Mouse (Mus musculus) embryonic fibroblast, embryonic 13.5 days (primary cell): ENCODE data around the gene Myh3.

Experiments
- CTCF ChIP-seq: IDR thresholded peaks from 2 replicates; pipeline ENCODE4 v1.5.1; 2011; ENCODE audit warnings: mild to moderate bottlenecking, control low read depth, low read length, moderate library complexity, borderline replicate concordance; ENCODE audit not compliant: insufficient read depth
- POLR2A ChIP-seq: IDR thresholded peaks from 2 replicates; pipeline ENCODE4 v1.6.1; 2011; ENCODE audit warnings: low read depth, mild to moderate bottlenecking, control low read depth, low read length, moderate library complexity

DNA sequence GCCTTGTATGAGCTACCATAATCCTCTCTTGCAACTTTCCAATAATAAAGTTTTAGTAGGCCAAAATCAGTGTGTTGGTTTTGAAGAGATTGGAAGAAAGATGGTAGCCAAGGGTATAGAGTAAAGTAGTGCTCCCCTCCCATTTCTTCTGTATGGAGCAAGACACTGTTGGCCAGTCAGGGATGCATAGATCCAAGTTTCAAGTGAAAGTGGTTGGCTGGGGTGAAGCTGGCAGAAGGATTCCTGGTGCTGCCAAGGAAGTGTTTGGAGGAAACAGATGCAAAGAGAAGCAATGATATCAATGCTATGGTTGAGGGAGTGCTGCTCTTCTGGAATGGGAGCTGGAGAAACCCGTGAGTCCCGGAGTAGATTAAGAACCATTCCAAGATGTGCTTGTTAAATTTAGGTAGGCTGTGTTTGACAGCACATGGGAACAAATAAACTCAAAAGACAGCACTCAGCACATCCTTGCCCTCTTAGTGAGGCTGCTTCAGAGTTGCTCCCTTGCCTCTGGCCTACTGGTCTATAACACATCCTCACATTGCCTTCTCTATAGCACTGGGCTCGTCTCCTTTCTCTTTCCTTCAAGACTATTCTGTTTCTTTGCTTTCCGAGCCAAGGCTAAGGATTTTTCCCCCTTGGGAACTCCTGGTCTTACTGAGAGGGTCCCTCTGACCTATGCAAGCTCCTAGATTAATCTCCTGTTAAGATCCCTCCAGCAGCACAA lies 70.3 kb downstream of the Myh3 start:
- TF ChIP-seq CTCF (no peak), POLR2A (no peak)
